Mouse (Mus musculus): ENCODE data around the gene Pepd.

DNA sequence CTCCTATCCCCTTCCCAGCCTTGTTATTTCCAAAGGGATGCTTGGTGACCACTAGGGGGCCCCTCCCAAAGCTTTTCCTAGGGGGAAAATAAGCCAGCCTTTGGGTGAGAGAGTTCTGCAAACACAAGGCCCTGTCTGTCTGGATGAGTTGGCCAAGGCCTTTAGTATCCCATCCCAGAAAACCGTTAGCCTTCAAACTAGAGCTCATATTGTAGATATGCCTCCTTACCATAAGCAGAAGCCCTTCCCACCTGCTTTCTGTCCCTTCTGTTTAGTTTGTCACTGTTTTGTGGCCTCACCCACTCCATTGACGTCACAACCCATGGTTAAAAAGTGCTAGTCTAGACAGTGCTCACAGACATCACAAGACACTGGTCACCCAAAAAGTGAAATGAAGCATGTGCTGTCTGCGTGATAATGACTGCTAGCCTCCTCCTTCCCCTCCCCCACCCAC is 114.7 kb downstream of the Pepd start:
- TF ChIP-seq TAL1 (IDR thresholded peaks at IDR 0.05; ENCODE audit: low read length), result no peak
- no peak for TF ChIP-seq GATA1 (IDR thresholded peaks at IDR 0.05; ENCODE audit: low read length)
